Mouse (Mus musculus): Measurements from ENCODE around the gene Dmac2. TPM values are rescaled to one million over a fixed set of nuclear protein-coding genes. Genes with fewer than 3 reads are reported as not detected.

Gene Dmac2
- polyA plus RNA-seq, 1 experiment: 79.1 TPM

GRCm38 (mm10) chr7:25585351-25586204 lies 33.6 kb upstream of the Dmac2 start:
- Histone ChIP-seq H3K27ac (ENCODE audit: insufficient read depth, low read length) (no peak overlapping the region), H3K4me3 (ENCODE audit: insufficient read depth, low read length) (no peak overlapping the region), H3K4me1 (ENCODE audit: control insufficient read depth, insufficient read depth, low read length) (no peaks in the 10 kb centered on the region)
- TF ChIP-seq CTCF (IDR thresholded peaks at IDR 0.05; ENCODE audit: extremely low read depth, insufficient read depth, low read length) (no peak), POLR2A (IDR thresholded peaks at IDR 0.05; ENCODE audit: extremely low read depth, insufficient read depth, low read length) (no peak)

GRCm38 (mm10) chr7:25591226-25591625 lies 28.0 kb upstream of the Dmac2 start:
- TF ChIP-seq POLR2A (IDR thresholded peaks at IDR 0.05; ENCODE audit: extremely low read depth, insufficient read depth, low read length) (no peak), CTCF (IDR thresholded peaks at IDR 0.05; ENCODE audit: extremely low read depth, insufficient read depth, low read length) (no peak)
- Histone ChIP-seq H3K4me3 (ENCODE audit: insufficient read depth, low read length) (no peak overlapping the region), H3K4me1 (ENCODE audit: control insufficient read depth, insufficient read depth, low read length) (no peaks in the 10 kb centered on the region), H3K27ac (ENCODE audit: insufficient read depth, low read length) (no peak overlapping the region)

DNA sequence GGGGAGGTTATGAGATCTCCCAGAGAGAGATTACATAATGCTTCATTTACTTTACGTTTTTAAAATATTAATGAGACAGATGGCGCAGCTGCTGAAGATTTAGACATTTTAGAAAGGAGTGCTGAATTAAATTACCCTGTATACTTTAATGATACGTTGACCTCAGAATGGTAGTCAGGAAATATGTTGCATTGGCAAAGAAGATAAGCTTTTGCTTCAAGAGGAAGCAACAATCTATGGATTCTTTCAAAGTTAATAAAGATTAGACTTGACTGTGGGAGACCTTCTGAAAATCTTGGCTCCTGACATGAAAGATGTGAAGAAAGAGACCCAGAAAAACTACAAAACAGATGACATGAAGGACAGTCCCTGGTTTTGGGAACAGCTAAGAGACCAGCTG lies 25.4 kb upstream of the Dmac2 start:
- Histone ChIP-seq H3K27ac (ENCODE audit: insufficient read depth, low read length) (no peak overlapping the region), H3K4me1 (ENCODE audit: control insufficient read depth, insufficient read depth, low read length) (no peaks in the 10 kb centered on the region), H3K4me3 (ENCODE audit: insufficient read depth, low read length) (no peak overlapping the region)
- TF ChIP-seq POLR2A (IDR thresholded peaks at IDR 0.05; ENCODE audit: extremely low read depth, insufficient read depth, low read length) (no peak), CTCF (IDR thresholded peaks at IDR 0.05; ENCODE audit: extremely low read depth, insufficient read depth, low read length) (no peak)

DNA sequence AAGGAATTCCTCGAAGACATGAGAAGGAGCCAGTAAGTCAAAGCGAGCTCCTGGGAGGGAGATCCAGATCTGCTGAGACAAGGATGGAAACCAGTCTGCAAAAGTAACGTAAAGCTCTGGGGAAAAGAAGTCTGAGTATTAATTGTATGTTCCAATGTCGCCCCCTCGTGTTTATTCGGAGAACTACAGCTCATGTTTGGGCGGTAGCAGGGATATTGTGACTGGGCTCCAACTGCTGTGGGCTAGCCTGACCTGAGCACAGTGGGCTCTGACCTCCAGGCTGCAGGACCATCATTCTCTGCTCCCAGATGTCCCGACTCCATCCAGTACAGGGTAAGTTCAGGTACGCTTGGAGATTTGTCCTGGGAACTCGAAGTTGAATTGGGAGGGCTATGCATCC lies 19.6 kb upstream of the Dmac2 start:
- Histone ChIP-seq H3K4me3 (ENCODE audit: insufficient read depth, low read length) (no peak overlapping the region), H3K4me1 (ENCODE audit: control insufficient read depth, insufficient read depth, low read length) (0 out of 2 replicates have a peak, but pooled peaks cover 2% of the 10 kb centered on the region), H3K27ac (ENCODE audit: insufficient read depth, low read length) (no peak overlapping the region)
- TF ChIP-seq CTCF (IDR thresholded peaks at IDR 0.05; ENCODE audit: extremely low read depth, insufficient read depth, low read length): peak; percentile 70
- no peak for TF ChIP-seq POLR2A (IDR thresholded peaks at IDR 0.05; ENCODE audit: extremely low read depth, insufficient read depth, low read length)

DNA sequence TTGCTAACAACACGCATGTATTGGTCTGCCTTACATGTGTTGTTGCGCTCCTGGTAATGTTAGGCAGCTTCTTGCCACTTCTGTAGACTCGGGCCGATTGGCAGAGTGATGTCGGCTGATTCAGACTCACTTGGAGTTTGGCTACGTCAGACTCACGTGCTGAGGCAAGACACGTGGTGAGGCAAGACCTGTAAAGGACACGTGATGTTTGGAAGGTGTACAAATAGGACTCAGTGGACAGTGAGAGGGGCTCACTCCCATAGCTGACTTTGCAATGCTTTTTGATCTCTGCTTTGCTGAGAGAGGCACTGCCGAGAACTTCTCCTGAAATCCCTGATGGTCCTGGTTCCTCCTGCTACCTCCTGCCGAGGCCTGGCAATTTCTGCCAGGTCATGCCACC lies 18.5 kb upstream of the Dmac2 start:
- Histone ChIP-seq H3K27ac (ENCODE audit: insufficient read depth, low read length) (no peak overlapping the region), H3K4me3 (ENCODE audit: insufficient read depth, low read length) (no peak overlapping the region), H3K4me1 (ENCODE audit: control insufficient read depth, insufficient read depth, low read length) (0 out of 2 replicates have a peak, but pooled peaks cover 2% of the 10 kb centered on the region)
- TF ChIP-seq POLR2A (IDR thresholded peaks at IDR 0.05; ENCODE audit: extremely low read depth, insufficient read depth, low read length) (no peak), CTCF (IDR thresholded peaks at IDR 0.05; ENCODE audit: extremely low read depth, insufficient read depth, low read length) (no peak)

DNA sequence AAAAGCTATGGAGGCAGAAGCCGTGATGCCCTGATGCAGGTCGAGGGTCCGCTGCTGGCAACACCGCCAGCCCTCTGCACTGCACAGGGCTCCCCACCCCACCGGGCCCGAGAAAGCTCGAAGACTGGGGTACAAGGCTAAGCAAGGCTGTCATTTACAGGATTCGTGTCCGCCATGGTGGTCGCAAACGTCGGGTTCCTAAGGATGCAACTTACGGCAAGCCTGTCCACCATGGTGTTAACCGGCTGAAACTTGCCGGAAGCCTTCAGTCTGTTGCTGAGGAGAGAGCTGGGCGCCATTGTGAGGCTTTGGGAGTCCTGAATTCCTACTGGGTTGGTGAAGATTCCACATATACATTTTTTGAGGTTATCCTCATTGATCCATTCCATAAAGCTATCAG lies 17.9 kb upstream of the Dmac2 start:
- 0 out of 2 replicates have a peak, but pooled peaks cover 2% of the 10 kb centered on the region for H3K4me1 ChIP-seq (ENCODE audit: control insufficient read depth, insufficient read depth, low read length)
- TF ChIP-seq POLR2A (IDR thresholded peaks at IDR 0.05; ENCODE audit: extremely low read depth, insufficient read depth, low read length): no peak
- TF ChIP-seq CTCF (IDR thresholded peaks at IDR 0.05; ENCODE audit: extremely low read depth, insufficient read depth, low read length): no peak
- H3K27ac ChIP-seq (ENCODE audit: insufficient read depth, low read length): no peak overlapping the region
- no peak overlapping the region for H3K4me3 ChIP-seq (ENCODE audit: insufficient read depth, low read length)

GRCm38 (mm10) chr7:25606625-25607063 lies 12.6 kb upstream of the Dmac2 start:
- TF ChIP-seq POLR2A (IDR thresholded peaks at IDR 0.05; ENCODE audit: extremely low read depth, insufficient read depth, low read length): no peak
- no peak for TF ChIP-seq CTCF (IDR thresholded peaks at IDR 0.05; ENCODE audit: extremely low read depth, insufficient read depth, low read length)
- H3K4me1 ChIP-seq (ENCODE audit: control insufficient read depth, insufficient read depth, low read length): no peaks in the 10 kb centered on the region

GRCm38 (mm10) chr7:25607196-25607595 lies 12.0 kb upstream of the Dmac2 start:
- Histone ChIP-seq H3K27ac (ENCODE audit: insufficient read depth, low read length) (no peak overlapping the region), H3K4me3 (ENCODE audit: insufficient read depth, low read length) (no peak overlapping the region), H3K4me1 (ENCODE audit: control insufficient read depth, insufficient read depth, low read length) (no peaks in the 10 kb centered on the region)
- TF ChIP-seq CTCF (IDR thresholded peaks at IDR 0.05; ENCODE audit: extremely low read depth, insufficient read depth, low read length) (no peak), POLR2A (IDR thresholded peaks at IDR 0.05; ENCODE audit: extremely low read depth, insufficient read depth, low read length) (no peak)

More at GRCm38 (mm10) chr7:25606625-25607063, 12.6 kb upstream of the Dmac2 start:
- Histone ChIP-seq H3K4me3 (ENCODE audit: insufficient read depth, low read length) (no peak overlapping the region), H3K27ac (ENCODE audit: insufficient read depth, low read length) (no peak overlapping the region)

DNA sequence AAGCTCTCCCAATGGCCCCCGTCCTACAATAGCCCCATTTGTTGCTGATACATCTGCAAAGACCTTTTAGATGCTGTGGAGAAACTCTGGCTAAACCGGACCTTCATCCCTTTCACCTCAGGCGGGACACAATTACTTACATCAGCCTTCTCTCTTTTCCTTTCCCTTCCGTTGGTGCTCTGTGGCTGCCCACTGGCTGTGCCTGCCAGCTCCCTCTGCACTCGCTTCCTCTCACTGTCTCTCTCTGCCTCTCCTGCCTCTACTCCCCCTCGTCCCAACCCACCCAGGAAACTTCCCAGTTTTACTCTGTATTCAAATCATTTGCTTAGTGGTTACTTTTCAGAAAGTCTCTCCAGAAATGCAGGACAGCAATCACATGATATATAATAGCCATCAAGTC lies 9.2 kb upstream of the Dmac2 start:
- H3K4me3 ChIP-seq (ENCODE audit: insufficient read depth, low read length): no peak overlapping the region
- H3K27ac ChIP-seq (ENCODE audit: insufficient read depth, low read length): no peak overlapping the region
- TF ChIP-seq CTCF (IDR thresholded peaks at IDR 0.05; ENCODE audit: extremely low read depth, insufficient read depth, low read length) (no peak), POLR2A (IDR thresholded peaks at IDR 0.05; ENCODE audit: extremely low read depth, insufficient read depth, low read length) (no peak)
- H3K4me1 ChIP-seq (ENCODE audit: control insufficient read depth, insufficient read depth, low read length): no peaks in the 10 kb centered on the region

DNA sequence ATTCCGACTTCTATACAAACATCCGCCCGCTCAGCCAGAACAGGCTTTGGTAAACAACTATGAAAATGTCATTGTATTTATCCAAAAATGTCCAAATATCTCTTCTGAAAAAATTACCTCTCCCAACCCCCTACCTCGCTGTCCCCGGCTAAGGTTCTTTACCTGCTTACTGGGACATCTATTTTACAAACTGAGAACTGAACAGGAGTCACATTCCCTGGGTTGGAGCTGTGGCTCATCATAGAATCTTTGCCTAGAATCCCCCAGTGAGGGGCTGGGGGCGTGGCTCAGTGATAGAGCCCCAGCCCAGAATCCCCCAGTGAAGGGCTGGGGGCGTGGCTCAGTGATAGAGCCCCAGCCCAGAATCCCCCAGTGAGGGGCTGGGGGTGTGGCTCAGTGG lies 7.7 kb upstream of the Dmac2 start:
- Histone ChIP-seq H3K27ac (ENCODE audit: insufficient read depth, low read length) (no peak overlapping the region), H3K4me1 (ENCODE audit: control insufficient read depth, insufficient read depth, low read length) (no peaks in the 10 kb centered on the region), H3K4me3 (ENCODE audit: insufficient read depth, low read length) (no peak overlapping the region)
- no peak for TF ChIP-seq CTCF (IDR thresholded peaks at IDR 0.05; ENCODE audit: extremely low read depth, insufficient read depth, low read length)
- TF ChIP-seq POLR2A (IDR thresholded peaks at IDR 0.05; ENCODE audit: extremely low read depth, insufficient read depth, low read length): no peak
